Mouse (Mus musculus): ENCODE measurements at regions not wholly inside any gene's neighbourhood (a gene's known extent, or its start where the extent isn't known, plus 50 kb on each side); places are given as distances from the start of the nearest gene placed in this dataset.

DNA sequence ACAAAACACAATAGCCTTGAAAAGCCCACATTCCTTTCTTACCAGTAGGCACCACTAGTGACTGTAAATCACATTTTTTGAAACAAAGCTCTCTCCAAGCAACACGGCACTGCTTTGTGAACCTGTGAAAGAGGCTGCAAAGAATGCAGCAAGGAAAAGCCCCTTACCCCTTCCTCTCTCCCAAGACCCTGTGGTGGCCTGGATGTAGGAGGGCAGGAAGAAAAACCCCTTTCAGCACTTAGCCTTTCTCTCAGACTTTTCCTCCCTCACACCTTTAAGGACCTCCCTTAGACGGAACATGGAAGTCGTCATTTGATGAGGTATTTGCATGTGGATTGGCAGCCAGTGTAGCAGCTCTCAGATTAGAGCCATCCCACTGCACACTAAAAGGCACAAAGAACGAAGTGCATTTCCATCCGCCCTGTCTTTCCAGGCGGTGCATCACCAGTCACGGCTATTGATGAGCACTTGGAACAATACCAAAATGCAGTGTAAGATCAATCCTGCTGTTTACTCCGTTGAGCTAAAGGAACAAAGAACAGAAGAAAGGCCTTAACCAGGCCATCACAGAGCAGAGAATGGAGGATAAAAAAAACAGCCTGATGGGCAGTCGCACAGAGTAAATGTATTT, 369.7 kb upstream of the Spred2 start:
- TF ChIP-seq EP300 (IDR thresholded peaks at IDR 0.05; ENCODE audit: insufficient read depth, low read depth, low read length) (no peak), POLR2A (IDR thresholded peaks at IDR 0.05; ENCODE audit: insufficient read depth, low read depth, low read length) (no peak)
